Mouse (Mus musculus): Measurements from ENCODE around the gene Ptges3l.
"Not testable (repeated sequence)": the region's sequence is repeated elsewhere in the genome, so short reads cannot be mapped to it uniquely, and the experiment has no call there.

Gene Ptges3l

GRCm38 (mm10) chr11:101418991-101419390 lies 6.1 kb downstream of the Ptges3l start:
- DNase-seq = no peak

GRCm38 (mm10) chr11:101417101-101417855 lies 7.9 kb downstream of the Ptges3l start, which contains the start of gene Aarsd1:
Gene Aarsd1, minus strand, starts transcription at chr11:101417615.
- peak; percentile 85 for DNase-seq

GRCm38 (mm10) chr11:101416433-101417100 lies 8.6 kb downstream of the Ptges3l start:
- DNase-seq = peak; percentile 63

- no peak for DNase-seq
These were observed 9.8 kb downstream of the Ptges3l start for GRCm38 (mm10) chr11:101415306-101415705.

GRCm38 (mm10) chr11:101395110-101395509 lies 30.0 kb downstream of the Ptges3l start:
- peak; percentile 79 for DNase-seq

GRCm38 (mm10) chr11:101381817-101382216 lies 43.3 kb downstream of the Ptges3l start:
- no peak for DNase-seq

- DNase-seq = no peak
These were observed 46.2 kb downstream of the Ptges3l start for GRCm38 (mm10) chr11:101378926-101379325.

- DNase-seq = not testable (repeated sequence)
These were observed 46.9 kb downstream of the Ptges3l start for GRCm38 (mm10) chr11:101378196-101378595.

- no peak for DNase-seq
These were observed 50.7 kb downstream of the Ptges3l start for GRCm38 (mm10) chr11:101374421-101374938.

- no peak for DNase-seq
These were observed 55.0 kb downstream of the Ptges3l start for GRCm38 (mm10) chr11:101370141-101370540.

All from liver (tissue).